Mouse (Mus musculus): ENCODE measurements around the gene Mymx. TPM values are rescaled to one million over a fixed set of nuclear protein-coding genes. Genes with fewer than 3 reads are reported as not detected.

Mymx gene
- polyA plus RNA-seq, 1 experiment from 2014 or later = not detected

DNA sequence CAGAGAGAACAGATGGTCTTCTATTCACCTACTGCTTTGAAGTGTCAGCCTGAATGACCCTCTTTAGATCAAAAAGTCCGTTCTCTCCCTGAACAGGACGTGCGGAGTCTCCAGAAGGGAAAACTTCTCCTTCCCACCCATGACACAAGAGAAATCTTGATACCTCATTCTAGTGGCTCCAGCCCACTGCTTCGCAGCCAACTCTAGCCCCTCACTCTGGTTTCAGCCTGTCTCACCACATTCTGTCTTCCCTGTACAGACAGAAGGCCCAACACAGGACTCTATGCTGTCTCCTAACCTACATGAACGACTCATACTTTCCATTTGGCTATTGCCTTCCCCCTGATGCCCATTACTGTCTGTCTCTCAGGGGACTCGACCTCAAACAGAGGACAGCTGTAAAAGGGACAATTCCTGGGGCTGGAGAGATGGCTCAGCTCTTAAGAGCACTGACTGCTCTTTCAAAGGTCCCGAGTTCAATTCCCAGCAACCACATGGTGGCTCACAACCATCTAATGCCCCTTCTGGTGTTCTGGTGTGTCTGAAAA is 50.6 kb downstream of the Mymx start:
- Histone ChIP-seq H3K4me2 (ENCODE audit: low read length) (no peak overlapping the region), H3K9ac (ENCODE audit: low read length) (no peak overlapping the region), H3K4me3 (ENCODE audit: control insufficient read depth in 1 of 2, insufficient read depth in 1 of 2, low read depth in 1 of 2, low read length in 2 of 2) (no peak overlapping the region), H3K27me3 (ENCODE audit: control insufficient read depth, insufficient read depth, low read length) (peaks cover 53% of the 10 kb centered on the region), H3K9me3 (ENCODE audit: control insufficient read depth, low read length) (no peaks in the 10 kb centered on the region), H3K36me3 (ENCODE audit: control insufficient read depth, insufficient read depth, low read length) (no peaks in the 10 kb centered on the region), H3K27ac (replicated peaks in 1 of 2; ENCODE audit: control insufficient read depth in 1 of 2, insufficient read depth in 1 of 2, low read depth in 2 of 2, low read length in 2 of 2) (no peak overlapping the region), H3K4me1 (ENCODE audit: control insufficient read depth in 2 of 2, insufficient read depth in 2 of 2, low read length in 2 of 2) (peaks cover 6 to 25% of the 10 kb centered on the region in 2 experiments)
- 64% methylated on average over 7 of the region's 7 CpGs for WGBS
- no peak for ATAC-seq (ENCODE audit: insufficient number of reproducible peaks, insufficient read depth, low FRiP score, low read depth)

Other genes with a start within 250 kb of the Mymx start
- 50.7 and 52.5 TPM in 2 replicates for gene Cdc5l, start 168.4 kb downstream of the Mymx start, polyA plus RNA-seq (2014; fragmentation: Nextera tagmentation; extraction: Ambion mirVana)
- gene Spats1, start 126.7 kb downstream of the Mymx start, polyA plus RNA-seq (2014; fragmentation: Nextera tagmentation; extraction: Ambion mirVana) = 1.8 TPM in 2 replicates
- gene Aars2, start 95.3 kb downstream of the Mymx start, polyA plus RNA-seq (2014; fragmentation: Nextera tagmentation; extraction: Ambion mirVana) = 13.2 and 15.3 TPM in 2 replicates
- gene Tcte1, start 78.7 kb downstream of the Mymx start, polyA plus RNA-seq (2014; fragmentation: Nextera tagmentation; extraction: Ambion mirVana) = 0.28 and 0.39 TPM in 2 replicates
- 0.47 and 0.55 TPM in 2 replicates for gene Tmem151b, start 52.4 kb downstream of the Mymx start, polyA plus RNA-seq (2014; fragmentation: Nextera tagmentation; extraction: Ambion mirVana)
- 2.7 and 2.9 TPM in 2 replicates for gene Nfkbie, start 46.4 kb downstream of the Mymx start, polyA plus RNA-seq (2014; fragmentation: Nextera tagmentation; extraction: Ambion mirVana)
- 91.3 and 92.4 TPM in 2 replicates for gene Slc35b2, start 38.2 kb downstream of the Mymx start, polyA plus RNA-seq (2014; fragmentation: Nextera tagmentation; extraction: Ambion mirVana)
- gene Hsp90ab1, start 28.8 kb downstream of the Mymx start, polyA plus RNA-seq (2014; fragmentation: Nextera tagmentation; extraction: Ambion mirVana) = 1,215 and 1,233 TPM in 2 replicates
- 84.7 and 87.8 TPM in 2 replicates for gene Slc29a1, start 2.5 kb downstream of the Mymx start, polyA plus RNA-seq (2014; fragmentation: Nextera tagmentation; extraction: Ambion mirVana)
- 0.12 TPM in 1 of 2 replicates, not detected in the other for gene Capn11, start 57.2 kb upstream of the Mymx start, polyA plus RNA-seq (2014; fragmentation: Nextera tagmentation; extraction: Ambion mirVana)
- 148 and 155 TPM in 2 replicates for gene Mrpl14, start 84.2 kb upstream of the Mymx start, polyA plus RNA-seq (2014; fragmentation: Nextera tagmentation; extraction: Ambion mirVana)
- gene Tmem63b, start 84.8 kb upstream of the Mymx start, polyA plus RNA-seq (2014; fragmentation: Nextera tagmentation; extraction: Ambion mirVana) = 31.2 and 32.4 TPM in 2 replicates
- gene 1600014C23Rik, start 131.7 kb upstream of the Mymx start, polyA plus RNA-seq (2014; fragmentation: Nextera tagmentation; extraction: Ambion mirVana) = 0.73 and 1.0 TPM in 2 replicates

All from heart, embryonic 14.5 days (tissue).